Mouse (Mus musculus) thymus, postnatal 36 days (tissue): ENCODE data around the gene Itga9.

ENCODE experiments used
- DNase-seq, 2 experiments: peaks; one replicate each; pipeline ENCODE4 v3.0.0; 2022; ENCODE audit warnings: mixed read lengths in 2 of 2

Gene Itga9

GRCm38 (mm10) chr9:118730871-118731390 is 124.4 kb downstream of the Itga9 start:
- no peak for DNase-seq

GRCm38 (mm10) chr9:118731650-118732049 is 125.2 kb downstream of the Itga9 start:
- DNase-seq, result no peak

GRCm38 (mm10) chr9:118733601-118734000 is 127.1 kb downstream of the Itga9 start:
- DNase-seq, result no peak

- DNase-seq, result no peak
These were observed 130.6 kb downstream of the Itga9 start for GRCm38 (mm10) chr9:118737124-118737523.

- DNase-seq, result no peak
These were observed 131.2 kb downstream of the Itga9 start for GRCm38 (mm10) chr9:118737601-118738137.

- DNase-seq, result no peak
These were observed 131.8 kb downstream of the Itga9 start for GRCm38 (mm10) chr9:118738311-118738710.

- no peak for DNase-seq
These were observed 132.6 kb downstream of the Itga9 start for GRCm38 (mm10) chr9:118739071-118739470.

- no peak for DNase-seq
These were observed 133.2 kb downstream of the Itga9 start for GRCm38 (mm10) chr9:118739659-118740058.

- DNase-seq, result no peak
These were observed 134.8 kb downstream of the Itga9 start for GRCm38 (mm10) chr9:118741268-118741667.

- no peak for DNase-seq
These were observed 143.0 kb downstream of the Itga9 start for GRCm38 (mm10) chr9:118749335-118749949.

- DNase-seq, result peak; percentile 21 to 29
These were observed 144.3 kb downstream of the Itga9 start for GRCm38 (mm10) chr9:118750828-118751227.

GRCm38 (mm10) chr9:118752376-118752775 is 145.9 kb downstream of the Itga9 start:
- DNase-seq, result peak; percentile 42 to 67

GRCm38 (mm10) chr9:118759462-118759861 is 153.0 kb downstream of the Itga9 start:
- no peak for DNase-seq

GRCm38 (mm10) chr9:118761953-118762590 is 155.6 kb downstream of the Itga9 start:
- DNase-seq, result no peak

GRCm38 (mm10) chr9:118762759-118763158 is 156.3 kb downstream of the Itga9 start:
- DNase-seq, result no peak

GRCm38 (mm10) chr9:118763203-118763602 is 156.7 kb downstream of the Itga9 start:
- DNase-seq, result no peak

- DNase-seq, result no peak
These were observed 157.2 kb downstream of the Itga9 start for GRCm38 (mm10) chr9:118763646-118764045.

- DNase-seq, result no peak
These were observed 158.6 kb downstream of the Itga9 start for GRCm38 (mm10) chr9:118765059-118765458.

GRCm38 (mm10) chr9:118767008-118767407 is 160.5 kb downstream of the Itga9 start:
- DNase-seq, result no peak

- no peak for DNase-seq
These were observed 162.1 kb downstream of the Itga9 start for GRCm38 (mm10) chr9:118768596-118768995.

- DNase-seq, result no peak
These were observed 163.9 kb downstream of the Itga9 start for GRCm38 (mm10) chr9:118770366-118770765.

GRCm38 (mm10) chr9:118774676-118775075 is 168.2 kb downstream of the Itga9 start:
- DNase-seq, result no peak

- DNase-seq, result no peak
These were observed 170.5 kb downstream of the Itga9 start for GRCm38 (mm10) chr9:118776880-118777438.

- DNase-seq, result no peak
These were observed 172.1 kb downstream of the Itga9 start for GRCm38 (mm10) chr9:118778596-118778995.
